Mouse (Mus musculus) stomach, embryonic 15.5 days (tissue): ENCODE results near the gene Zfp213. TPM values are rescaled to one million over a fixed set of nuclear protein-coding genes. Genes with fewer than 3 reads are reported as not detected.
"Not testable (repeated sequence)": the region's sequence is repeated elsewhere in the genome, so short reads cannot be mapped to it uniquely, and the experiment has no call there.

ENCODE experiments used
- ATAC-seq: fragments of 200-750 bp; cut with Nextera tagmentation; 2 replicates; pipeline ENCODE4 v1.8.0; 2017; ENCODE audit warnings: low read depth, moderate number of reproducible peaks, moderate TSS enrichment; ENCODE audit not compliant: insufficient read depth, low FRiP score
- H3K27ac ChIP-seq: fragments of 300-500 bp; sonication (generic); 2 replicates; pipeline ENCODE4 v1.5.1; 2015; ENCODE audit warnings: mild to moderate bottlenecking, inconsistent platforms
- H3K27me3 ChIP-seq: fragments of 300-500 bp; sonication (generic); replicated peaks from 2 replicates; pipeline ENCODE4 v1.6.1; 2015; ENCODE audit warnings: inconsistent platforms
- H3K36me3 ChIP-seq: fragments of 300-500 bp; sonication (generic); 2 replicates; pipeline ENCODE4 v1.6.1; 2015; ENCODE audit warnings: inconsistent platforms
- H3K4me1 ChIP-seq: fragments of 300-500 bp; sonication (generic); 2 replicates; pipeline ENCODE4 v1.6.1; 2015; ENCODE audit warnings: inconsistent platforms
- H3K4me2 ChIP-seq: fragments of 300-500 bp; sonication (generic); 2 replicates; pipeline ENCODE4 v1.6.1; 2015; ENCODE audit warnings: mild to moderate bottlenecking, inconsistent platforms
- H3K4me3 ChIP-seq: fragments of 300-500 bp; sonication (generic); replicated peaks from 2 replicates; pipeline ENCODE4 v1.5.1; 2015; ENCODE audit warnings: inconsistent platforms
- H3K9ac ChIP-seq: fragments of 300-500 bp; sonication (generic); 2 replicates; pipeline ENCODE4 v1.6.1; 2015; ENCODE audit warnings: inconsistent platforms
- H3K9me3 ChIP-seq: fragments of 300-500 bp; sonication (generic); 2 replicates; pipeline ENCODE4 v1.6.1; 2016; ENCODE audit warnings: inconsistent platforms
- WGBS: fragments of 180-500 bp; shearing (Covaris S2); methylation state at CpG from one replicate; pipeline ENCODE4 v1.1.7; 2015; 5-methylcytosine and 5-hydroxymethylcytosine counted together
- polyA plus RNA-seq: library from polyadenylated mRNA; unstranded; fragments of >200 nt; fragmentation: Nextera tagmentation; extraction: Ambion mirVana; gene quantifications from 2 replicates; pipeline ENCODE4 v1.2.1, GENCODE M21; 2015

The Zfp213 gene
- polyA plus RNA-seq, 1 experiment from 2014 or later: 16.1 TPM

DNA sequence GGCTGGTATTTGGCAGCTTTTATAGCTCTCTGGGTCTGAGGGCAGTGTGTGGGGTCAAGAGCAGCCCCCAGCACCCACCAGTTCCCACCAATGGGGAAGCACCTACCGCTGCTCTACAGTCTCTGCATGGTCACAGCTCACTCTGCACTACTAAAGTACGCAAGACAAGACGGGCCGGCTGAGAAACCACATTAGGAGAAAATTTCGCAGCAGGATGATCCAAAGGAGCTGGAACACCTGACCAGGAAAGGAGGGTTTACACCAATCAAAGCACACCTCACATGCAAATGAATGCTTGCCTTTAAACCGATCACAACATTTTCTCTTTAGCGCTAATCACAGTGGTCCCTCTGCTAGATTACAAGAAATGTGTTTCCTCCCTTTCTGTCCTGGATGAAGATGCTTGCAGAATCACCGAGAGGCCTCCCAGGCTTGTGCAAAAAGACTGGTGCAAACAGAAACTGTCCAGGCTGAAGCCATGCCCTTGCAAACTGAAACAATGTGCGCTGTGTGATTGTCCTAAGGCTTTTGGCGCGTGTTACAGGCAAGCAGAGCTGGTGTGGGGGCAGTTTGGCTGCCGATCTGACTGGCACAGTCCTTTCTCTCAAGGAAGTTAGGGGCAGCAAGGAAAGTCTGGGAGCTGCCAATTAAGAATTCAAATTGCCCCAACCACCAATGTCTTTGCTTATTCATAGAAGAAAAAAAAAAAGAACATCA is 21.9 kb downstream of the Zfp213 start:
- WGBS: 21% methylated on average over 12 of the region's 12 CpGs
- no peak overlapping the region for H3K27ac ChIP-seq
- no peaks in the 10 kb centered on the region for H3K36me3 ChIP-seq
- H3K9ac ChIP-seq: no peak overlapping the region
- H3K4me1 ChIP-seq: peaks cover 12% of the 10 kb centered on the region
- H3K4me2 ChIP-seq: peak overlapping the region; percentile 27; the same call in 1 of the 2 replicates
- H3K4me3 ChIP-seq: no peak overlapping the region
- no peak for ATAC-seq
- H3K27me3 ChIP-seq: 0 out of 2 replicates have a peak, but pooled peaks cover 9% of the 10 kb centered on the region
- no peaks in the 10 kb centered on the region for H3K9me3 ChIP-seq

- no peak overlapping the region for H3K9ac ChIP-seq
- ATAC-seq: no peak
- peak overlapping the region; percentile 13; the same call in 1 of the 2 replicates for H3K4me3 ChIP-seq
- no peak overlapping the region for H3K27ac ChIP-seq
- H3K27me3 ChIP-seq: 0 out of 2 replicates have a peak, but pooled peaks cover 9% of the 10 kb centered on the region
- WGBS: 23% methylated on average over 31 of the region's 31 CpGs
- 0 out of 2 replicates have a peak overlapping the region, but pooled peaks have one; percentile 19 for H3K4me2 ChIP-seq
- H3K9me3 ChIP-seq: no peaks in the 10 kb centered on the region
- H3K4me1 ChIP-seq: peaks cover 12% of the 10 kb centered on the region
- H3K36me3 ChIP-seq: no peaks in the 10 kb centered on the region
Observed at GRCm38 (mm10) chr17:23540605-23541475, 23.2 kb downstream of the Zfp213 start.

- Histone ChIP-seq H3K9me3 (no peaks in the 10 kb centered on the region), H3K4me1 (peaks cover 12% of the 10 kb centered on the region), H3K4me2 (no peak overlapping the region), H3K9ac (no peak overlapping the region), H3K27ac (no peak overlapping the region), H3K36me3 (no peaks in the 10 kb centered on the region), H3K27me3 (0 out of 2 replicates have a peak, but pooled peaks cover 9% of the 10 kb centered on the region), H3K4me3 (peak overlapping the region; percentile 13; the same call in 1 of the 2 replicates)
- ATAC-seq: no peak
- WGBS: 41% methylated on average over 3 of the region's 3 CpGs
Observed at GRCm38 (mm10) chr17:23540106-23540505, 23.9 kb downstream of the Zfp213 start.

GRCm38 (mm10) chr17:23539608-23540007 is 24.4 kb downstream of the Zfp213 start:
- H3K27ac ChIP-seq: no peak overlapping the region
- no peaks in the 10 kb centered on the region for H3K36me3 ChIP-seq
- peaks cover 15% of the 10 kb centered on the region for H3K4me1 ChIP-seq
- H3K9me3 ChIP-seq: no peaks in the 10 kb centered on the region
- no peak overlapping the region for H3K9ac ChIP-seq
- no peak for ATAC-seq
- H3K4me2 ChIP-seq: no peak overlapping the region
- WGBS: 87% methylated on average over 5 of the region's 5 CpGs
- H3K4me3 ChIP-seq: no peak overlapping the region
- 0 out of 2 replicates have a peak, but pooled peaks cover 9% of the 10 kb centered on the region for H3K27me3 ChIP-seq

DNA sequence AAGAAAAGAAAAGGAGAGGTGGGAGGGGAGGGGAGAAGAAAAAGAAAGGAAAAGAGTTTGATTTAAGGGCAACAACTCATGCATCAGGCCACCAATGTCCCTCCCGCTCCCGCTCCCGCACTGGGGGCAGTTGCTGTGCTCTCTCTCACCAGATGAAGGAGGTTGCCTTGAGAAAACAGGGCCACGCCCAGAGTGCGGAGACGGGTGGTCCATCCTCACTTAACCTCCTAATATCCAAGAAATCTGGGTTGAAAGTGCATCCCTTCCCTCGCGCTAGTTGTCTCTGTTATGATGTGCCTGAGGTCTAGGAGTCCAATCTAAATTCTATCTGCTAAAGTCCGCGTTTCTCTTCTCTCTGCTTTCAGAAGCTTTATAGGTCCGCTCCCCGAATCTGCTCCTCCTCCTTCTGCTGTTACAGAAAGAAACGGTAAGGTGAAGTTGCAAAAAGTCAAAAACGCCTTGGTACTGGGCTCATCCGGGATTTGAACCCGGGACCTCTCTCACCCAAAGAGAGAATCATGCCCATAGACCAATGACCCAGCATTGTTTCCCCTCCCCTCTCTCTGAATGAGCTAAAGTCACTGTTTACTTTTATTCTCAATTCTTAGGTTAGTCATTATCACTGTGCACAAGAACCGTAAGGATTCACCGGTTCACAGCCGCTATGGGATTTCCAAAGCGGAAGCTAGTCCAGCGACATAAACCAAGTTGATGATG is 25.6 kb downstream of the Zfp213 start:
- Histone ChIP-seq H3K36me3 (no peaks in the 10 kb centered on the region), H3K4me3 (peak overlapping the region; percentile 34), H3K4me2 (peak overlapping the region; percentile 60), H3K4me1 (peaks cover 15% of the 10 kb centered on the region), H3K27ac (no peak overlapping the region), H3K9me3 (no peaks in the 10 kb centered on the region), H3K27me3 (0 out of 2 replicates have a peak, but pooled peaks cover 15% of the 10 kb centered on the region), H3K9ac (no peak overlapping the region)
- no peak for ATAC-seq
- 10% methylated on average over 21 of the region's 21 CpGs for WGBS

DNA sequence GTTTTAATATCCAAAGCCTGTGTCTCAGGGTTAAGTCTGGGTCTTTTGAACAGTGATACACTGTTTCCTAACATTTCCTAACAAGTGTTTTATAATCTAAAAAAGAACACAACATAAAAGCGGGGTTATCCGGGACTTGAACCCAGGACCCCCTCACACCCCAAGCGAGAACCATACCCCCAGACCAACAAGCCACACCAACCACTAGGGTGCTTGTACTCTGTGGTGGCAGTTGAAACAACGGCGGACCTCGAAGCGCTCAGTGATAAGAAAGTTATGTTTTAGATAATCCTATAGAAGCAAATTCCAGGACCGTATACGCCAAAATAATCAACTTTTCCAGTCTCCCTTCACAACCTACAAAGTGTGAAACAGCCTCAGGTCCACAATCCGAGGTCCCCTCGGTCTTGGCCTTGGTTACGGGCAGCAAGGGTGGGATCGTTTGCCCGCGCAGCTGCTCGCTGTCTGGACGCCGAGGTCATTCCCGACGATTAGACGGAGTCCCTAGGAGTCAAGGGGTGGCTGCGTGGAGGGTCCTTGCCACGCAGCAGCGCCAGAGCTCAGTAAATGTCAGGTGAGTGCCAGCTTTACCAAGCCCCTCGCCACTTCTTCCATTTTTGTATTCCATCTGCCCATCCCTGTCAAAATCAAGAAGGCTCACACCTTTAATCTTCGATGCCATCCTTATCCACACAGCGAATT is 26.3 kb downstream of the Zfp213 start:
- no peak overlapping the region for H3K9ac ChIP-seq
- peak overlapping the region; percentile 34 for H3K4me3 ChIP-seq
- H3K9me3 ChIP-seq: no peaks in the 10 kb centered on the region
- H3K27ac ChIP-seq: no peak overlapping the region
- H3K36me3 ChIP-seq: no peaks in the 10 kb centered on the region
- 0 out of 2 replicates have a peak, but pooled peaks cover 15% of the 10 kb centered on the region for H3K27me3 ChIP-seq
- ATAC-seq: no peak
- H3K4me2 ChIP-seq: peak overlapping the region; percentile 60
- H3K4me1 ChIP-seq: peaks cover 15% of the 10 kb centered on the region
- 7% methylated on average over 27 of the region's 27 CpGs for WGBS

DNA sequence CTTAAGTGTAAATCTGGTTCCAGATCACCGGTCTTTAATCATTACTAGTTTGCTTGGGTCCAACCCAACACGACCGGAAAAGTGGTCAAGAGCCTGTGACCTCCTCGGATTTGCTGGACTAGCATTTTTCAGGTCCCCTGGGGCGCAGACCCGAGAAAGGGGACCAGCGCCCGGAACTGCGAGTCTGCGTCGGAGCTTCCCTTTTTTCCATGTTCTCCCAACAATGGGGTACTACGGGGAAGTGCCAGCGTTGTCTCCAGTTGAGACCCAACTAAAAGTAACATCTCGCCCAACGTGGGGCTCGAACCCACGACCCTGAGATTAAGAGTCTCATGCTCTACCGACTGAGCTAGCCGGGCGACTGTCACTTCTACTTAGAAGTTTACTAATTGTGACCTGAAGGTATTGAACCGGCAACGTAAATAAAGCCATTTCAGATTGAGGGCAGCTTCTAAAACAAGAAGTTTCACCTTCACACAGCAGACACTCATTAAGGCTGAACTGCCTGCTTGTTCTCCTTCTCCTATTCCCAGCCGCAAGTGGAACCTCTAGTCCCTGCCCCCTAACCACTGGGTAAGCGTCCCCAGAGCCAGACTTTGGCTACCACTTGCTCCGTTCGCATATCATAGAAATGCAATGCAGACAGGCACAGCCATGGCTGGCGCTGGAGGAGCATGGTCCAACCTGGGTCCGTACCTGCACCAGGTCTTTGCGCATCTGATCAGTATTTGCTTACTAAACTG is 28.8 kb downstream of the Zfp213 start:
- 3% methylated on average over 17 of the region's 29 CpGs for WGBS
- ATAC-seq: peak; percentile 66; the same call in 1 of the 2 replicates
- not testable (repeated sequence) for H3K9ac ChIP-seq, H3K36me3 ChIP-seq, H3K27ac ChIP-seq, H3K9me3 ChIP-seq
- 0 out of 2 replicates have a peak, but pooled peaks cover 15% of the 10 kb centered on the region for H3K27me3 ChIP-seq
- H3K4me2 ChIP-seq: peak overlapping the region; percentile 23
- peak overlapping the region; percentile 9; the same call in 1 of the 2 replicates for H3K4me3 ChIP-seq
- H3K4me1 ChIP-seq: peaks cover 15% of the 10 kb centered on the region

GRCm38 (mm10) chr17:23533591-23534490 is 30.2 kb downstream of the Zfp213 start:
- Histone ChIP-seq H3K4me1 (peaks cover 15% of the 10 kb centered on the region), H3K4me2 (peak overlapping the region; percentile 9; the same call in 1 of the 2 replicates)
- H3K9me3 ChIP-seq, H3K4me3 ChIP-seq, H3K36me3 ChIP-seq, H3K27me3 ChIP-seq, H3K9ac ChIP-seq, H3K27ac ChIP-seq: not testable (repeated sequence)
- peak; percentile 63; the same call in 1 of the 2 replicates for ATAC-seq
- 5% methylated on average over 11 of the region's 23 CpGs for WGBS

DNA sequence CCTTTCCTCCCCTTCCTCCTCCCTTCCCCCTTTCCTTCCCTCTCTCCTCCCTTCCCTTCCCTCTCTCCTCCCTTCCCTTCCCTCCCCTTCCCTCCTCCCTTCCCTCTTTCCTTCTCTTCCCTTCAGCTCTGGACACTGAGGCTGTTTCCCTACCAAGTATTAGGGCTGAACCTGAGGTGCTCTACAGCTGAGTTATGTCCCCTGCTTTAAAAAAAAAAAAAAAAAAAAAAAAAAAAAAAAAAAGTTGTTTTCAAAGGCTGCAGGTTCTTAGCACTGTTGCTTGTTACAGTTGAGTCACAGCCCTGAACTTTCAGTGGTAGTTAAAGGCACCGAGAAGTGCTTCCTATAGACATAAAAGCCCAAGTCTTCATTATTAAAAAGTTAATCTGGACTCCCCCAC is 32.6 kb downstream of the Zfp213 start:
- H3K9me3 ChIP-seq, H3K4me3 ChIP-seq, H3K27ac ChIP-seq, ATAC-seq, H3K9ac ChIP-seq, H3K4me2 ChIP-seq, H3K27me3 ChIP-seq, H3K36me3 ChIP-seq, H3K4me1 ChIP-seq: not testable (repeated sequence)
- 28% methylated on average over 1 of the region's 1 CpGs for WGBS
